Mouse (Mus musculus) left cerebral cortex, adult 6 months (tissue): ENCODE data around the gene Galc. TPM values are rescaled to one million over a fixed set of nuclear protein-coding genes. Genes with fewer than 3 reads are reported as not detected.

ENCODE experiments used
- long read RNA-seq, 2 experiments: library from polyadenylated mRNA; unstranded; transcript quantifications; one replicate each; pipeline ENCODE4 v2.0.0; 2019 to 2020
- polyA plus RNA-seq: library from polyadenylated mRNA; unstranded; fragments of <200 nt; fragmentation: Nextera tagmentation; gene quantifications from 2 replicates; pipeline ENCODE4 v1.2.3, GENCODE M21; 2021

Galc gene
- polyA plus RNA-seq: 2.7 and 3.3 TPM in 2 replicates
- long read RNA-seq, experiment 1, full-length matches to known transcripts: 8 of 13 reads
- long read RNA-seq, experiment 1, partial matches to known transcripts: 1 of 13 reads
- long read RNA-seq, experiment 1, other reads (novel, unspliced or antisense): 4 of 13 reads
- long read RNA-seq, experiment 2, partial matches to known transcripts: 3 of 16 reads
- long read RNA-seq, experiment 2, other reads (novel, unspliced or antisense): 13 of 16 reads

GRCm38 (mm10) chr12:98258845-98259517, at the start of gene Galc:
Gene Galc, minus strand, starts transcription at chr12:98259459.

GRCm38 (mm10) chr12:98268441-98269369, 9.4 kb upstream of the Galc start, which contains the start of gene Gpr65:
Gene Gpr65, plus strand, starts transcription at chr12:98268635.

Other genes with a start within 250 kb of the Galc start
- not detected in 2 replicates for gene Gpr65, start 9.2 kb upstream of the Galc start, polyA plus RNA-seq